Mouse (Mus musculus) kidney, adult 2 months (tissue): ENCODE data around the gene Igfbp2.

Source experiments
- CTCF ChIP-seq: fragments of 200-500 bp; conservative IDR thresholded peaks from 2 replicates; pipeline ENCODE4 v1.5.1; 2011; ENCODE audit warnings: low read depth, mild to moderate bottlenecking, control low read depth, low read length, moderate library complexity, mixed read lengths; ENCODE audit not compliant: insufficient read depth, insufficient read length
- POLR2A ChIP-seq: fragments of 200-500 bp; IDR thresholded peaks from one replicate; pipeline ENCODE4 v1.6.1; 2011; ENCODE audit warnings: low read depth, low read length, control low read depth

- no peak for TF ChIP-seq CTCF
- TF ChIP-seq POLR2A = no peak
Observed at GRCm38 (mm10) chr1:72805476-72806043, 18.7 kb upstream of the Igfbp2 start.
